Mouse (Mus musculus) ovary, adult 18-20 months (tissue): ENCODE measurements around the gene Taf6.

Experiments
- DNase-seq: peaks from one replicate; pipeline ENCODE4 v3.0.0; 2022; ENCODE audit warnings: low spot score, mixed read lengths

The Taf6 gene

DNA sequence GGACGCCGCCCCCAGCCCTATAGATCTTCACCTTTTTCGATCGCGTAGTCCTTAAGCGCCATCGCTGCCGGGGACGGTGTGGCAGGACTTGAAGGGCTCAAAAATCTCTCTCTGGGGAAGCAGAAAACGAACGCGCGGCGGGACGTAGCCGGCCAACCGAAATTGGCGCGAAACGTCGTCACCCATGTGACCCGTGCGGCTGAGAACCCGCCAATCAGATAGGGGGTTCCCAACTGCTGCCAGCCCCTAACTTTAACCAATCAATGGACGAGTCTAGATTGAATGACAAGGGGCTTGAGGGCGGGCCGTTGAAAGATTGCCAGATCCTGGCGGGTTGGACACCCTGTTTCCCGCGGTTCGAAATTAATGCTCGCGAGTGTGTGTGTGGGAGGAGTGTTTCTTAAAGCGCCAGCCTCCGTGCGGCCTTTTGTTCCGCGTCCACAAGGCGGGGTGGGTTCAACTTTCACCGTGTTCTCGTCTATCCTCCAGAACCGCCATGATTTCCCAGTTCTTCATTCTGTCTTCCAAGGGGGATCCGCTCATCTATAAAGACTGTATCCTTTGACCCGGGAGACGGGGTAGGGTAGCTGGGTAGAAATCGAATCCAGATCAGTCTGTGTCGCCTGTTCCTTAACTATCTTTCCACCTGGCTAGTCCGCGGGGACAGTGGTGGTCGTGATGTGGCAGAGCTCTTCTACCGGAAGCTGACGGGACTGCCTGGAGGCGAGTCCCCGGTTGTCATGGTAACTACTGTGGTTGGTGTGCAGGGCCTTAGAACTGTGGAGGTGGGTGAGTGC, 15.4 kb downstream of the Taf6 start, which contains the start of the genes Ap4m1 and Mcm7:
TSS of gene Ap4m1 (plus strand) at position 308 of the 797 bp plus-strand sequence.
TSS of gene Mcm7 (minus strand) at position 728 of the 797 bp plus-strand sequence.
- peak; percentile 96 for DNase-seq

- DNase-seq, result peak; percentile 92
Measured at GRCm38 (mm10) chr5:138170936-138171561, 16.2 kb downstream of the Taf6 start.

- no peak for DNase-seq
Measured at GRCm38 (mm10) chr5:138165594-138165993, 21.7 kb downstream of the Taf6 start.

DNA sequence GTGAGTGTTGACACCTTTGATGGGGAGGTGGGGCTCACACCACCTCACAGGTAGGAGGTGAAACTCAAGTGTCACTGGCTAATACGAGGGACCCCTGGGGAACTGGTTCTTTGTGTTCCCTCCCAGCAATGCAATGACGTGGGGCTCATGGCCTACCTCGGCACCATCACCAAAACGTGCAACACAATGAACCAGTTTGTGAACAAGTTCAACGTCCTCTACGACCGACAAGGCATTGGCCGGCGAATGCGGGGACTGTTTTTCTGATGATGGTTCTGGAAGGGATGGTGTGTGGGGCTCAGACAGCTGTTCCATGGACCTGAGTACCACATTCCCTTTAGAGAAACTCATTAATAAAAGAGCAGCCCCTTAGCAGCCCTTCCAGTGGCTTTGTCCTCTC, 23.6 kb downstream of the Taf6 start:
- no peak for DNase-seq

GRCm38 (mm10) chr5:138163046-138163445, 24.2 kb downstream of the Taf6 start:
- DNase-seq, result no peak

GRCm38 (mm10) chr5:138160842-138161665, 26.2 kb downstream of the Taf6 start, which contains the start of gene Cops6:
Gene Cops6 (plus strand): TSS chr5:138161071.
- DNase-seq, result peak; percentile 89

DNA sequence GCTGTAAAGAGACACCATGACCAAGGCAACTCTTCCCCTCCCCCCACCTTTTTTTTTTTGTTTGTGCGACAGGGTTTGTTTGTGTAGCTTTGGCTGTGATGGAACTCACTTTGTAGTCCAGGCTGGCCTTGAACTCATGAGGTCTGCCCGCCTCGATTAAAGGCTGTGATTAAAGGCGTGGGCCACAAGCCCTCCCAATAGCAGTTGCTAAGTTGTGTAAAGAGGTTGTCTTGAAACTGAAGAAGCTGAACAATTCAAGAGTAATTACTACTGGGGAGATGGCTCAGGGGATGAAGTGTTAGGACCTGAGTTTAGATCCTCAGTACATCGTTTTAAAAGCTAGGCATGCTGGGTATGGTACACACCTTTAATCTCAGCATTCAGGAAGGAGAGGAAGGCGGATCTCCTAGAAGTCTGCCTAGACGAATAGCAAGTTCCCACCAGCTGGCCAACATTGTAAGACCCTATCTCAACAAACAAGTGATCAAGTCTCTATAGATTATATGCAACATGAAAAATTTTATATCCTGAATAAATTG, 27.0 kb downstream of the Taf6 start:
- DNase-seq, result no peak

DNA sequence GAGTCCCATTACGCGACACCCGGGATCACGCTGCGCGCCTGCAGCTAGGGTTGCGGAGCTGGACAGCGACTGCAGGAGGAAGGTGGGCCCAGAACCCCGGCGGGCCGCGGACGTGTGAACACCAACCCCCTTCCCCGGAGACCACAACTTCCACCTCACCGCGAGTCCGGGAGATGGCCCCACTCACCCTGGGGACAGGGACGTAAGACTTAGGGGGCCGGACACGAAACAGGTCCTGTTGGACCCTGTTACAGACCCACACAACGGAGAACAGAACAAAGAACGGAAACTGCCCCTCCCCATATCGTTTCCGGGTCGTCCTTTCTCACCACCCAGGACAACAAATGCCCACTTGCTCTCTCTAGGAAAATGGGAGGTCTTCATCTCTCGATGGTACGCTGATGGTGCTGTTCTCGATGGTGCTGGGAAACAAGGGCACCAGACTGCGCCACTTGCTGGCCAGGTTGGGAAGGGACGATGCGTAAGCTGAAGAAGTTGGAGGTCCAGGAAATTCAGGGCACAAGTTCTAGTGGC, 31.7 kb downstream of the Taf6 start, which contains the start of gene Zfp113:
TSS of gene Zfp113 (minus strand) at position 302 of the 534 bp plus-strand sequence.
- peak; percentile 85 for DNase-seq

DNA sequence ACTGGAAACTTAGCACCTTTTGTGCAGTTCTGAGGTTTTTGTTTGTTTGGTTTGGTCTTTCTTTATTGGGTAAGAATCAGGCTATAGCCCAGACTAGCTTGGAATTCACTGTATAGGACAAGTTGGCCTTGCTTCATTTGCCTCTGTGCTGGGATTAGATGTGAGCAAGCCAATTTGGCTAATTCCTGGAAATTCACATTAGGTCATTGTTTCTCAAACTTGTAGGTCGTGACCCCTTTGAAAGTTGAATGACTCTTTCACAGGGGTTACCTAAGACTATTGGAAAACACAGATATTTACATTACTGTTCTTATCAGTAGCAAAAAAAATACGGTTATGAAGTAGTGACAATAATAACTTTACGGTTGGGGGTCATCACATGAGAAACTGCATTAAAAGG, 32.9 kb downstream of the Taf6 start:
- no peak for DNase-seq

GRCm38 (mm10) chr5:138138585-138138984, 48.7 kb downstream of the Taf6 start:
- DNase-seq, result no peak

GRCm38 (mm10) chr5:138137935-138138549, 49.2 kb downstream of the Taf6 start:
- DNase-seq, result no peak

GRCm38 (mm10) chr5:138137257-138137656, 50.0 kb downstream of the Taf6 start:
- no peak for DNase-seq

GRCm38 (mm10) chr5:138132425-138133064, 54.7 kb downstream of the Taf6 start:
- no peak for DNase-seq
